Mouse (Mus musculus): Measurements from ENCODE around the gene Slit3. TPM values are rescaled to one million over a fixed set of nuclear protein-coding genes. Genes with fewer than 3 reads are reported as not detected.

Slit3 gene
- polyA plus RNA-seq, 1 experiment from 2014 or later, result 54.1 TPM

GRCm38 (mm10) chr11:35728200-35728599 lies 607.2 kb downstream of the Slit3 start:
- WGBS, result 95% methylated on average over 1 of the region's 1 CpGs
- no peak overlapping the region for H3K27ac ChIP-seq
- H3K4me3 ChIP-seq, result no peak overlapping the region
- peaks cover 3% of the 10 kb centered on the region; the same call in 1 of the 2 replicates for H3K9me3 ChIP-seq
- H3K27me3 ChIP-seq (ENCODE audit: insufficient read depth, poor library complexity, severe bottlenecking), result no peaks in the 10 kb centered on the region; the same call in 1 of the 2 replicates
- no peak for DNase-seq (ENCODE audit: low spot score)
- no peaks in the 10 kb centered on the region for H3K36me3 ChIP-seq
- H3K4me1 ChIP-seq (replicated peaks), result no peaks in the 10 kb centered on the region

DNA sequence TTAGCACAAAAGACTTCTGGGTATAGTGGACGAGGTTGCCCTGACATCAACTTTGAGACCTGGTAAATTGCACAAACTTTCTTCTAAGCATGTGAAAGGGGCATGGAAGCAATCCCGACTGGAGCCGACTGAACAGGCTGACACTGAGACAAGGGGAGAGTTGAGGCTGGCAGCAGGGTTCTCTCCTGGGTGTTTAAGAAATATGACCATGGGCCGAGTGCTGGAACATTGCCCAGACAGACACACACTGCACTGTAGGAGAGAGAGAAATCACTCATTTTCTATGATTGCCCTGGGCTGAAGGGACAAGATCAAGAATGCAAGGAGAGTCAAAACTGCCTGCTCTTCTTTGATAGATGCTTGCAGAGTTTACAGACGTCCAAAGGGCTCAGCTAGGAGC lies 608.2 kb downstream of the Slit3 start:
- no peak for DNase-seq (ENCODE audit: low spot score)
- no peak overlapping the region for H3K27ac ChIP-seq
- H3K4me3 ChIP-seq, result no peak overlapping the region
- peaks cover 6% of the 10 kb centered on the region; the same call in 1 of the 2 replicates for H3K27me3 ChIP-seq (ENCODE audit: insufficient read depth, poor library complexity, severe bottlenecking)
- 63% methylated on average over 5 of the region's 5 CpGs for WGBS
- peaks cover 3% of the 10 kb centered on the region; the same call in 1 of the 2 replicates for H3K9me3 ChIP-seq
- H3K4me1 ChIP-seq (replicated peaks), result no peaks in the 10 kb centered on the region
- H3K36me3 ChIP-seq, result no peaks in the 10 kb centered on the region

- Histone ChIP-seq H3K27ac (no peak overlapping the region), H3K4me1 (replicated peaks) (no peaks in the 10 kb centered on the region), H3K4me3 (no peak overlapping the region), H3K27me3 (ENCODE audit: insufficient read depth, poor library complexity, severe bottlenecking) (peaks cover 8% of the 10 kb centered on the region; the same call in 1 of the 2 replicates), H3K36me3 (no peaks in the 10 kb centered on the region), H3K9me3 (peaks cover 3% of the 10 kb centered on the region; the same call in 1 of the 2 replicates)
- DNase-seq (ENCODE audit: low spot score), result no peak
- 51% methylated on average over 1 of the region's 1 CpGs for WGBS
Observed at GRCm38 (mm10) chr11:35732366-35732765, 611.3 kb downstream of the Slit3 start.

DNA sequence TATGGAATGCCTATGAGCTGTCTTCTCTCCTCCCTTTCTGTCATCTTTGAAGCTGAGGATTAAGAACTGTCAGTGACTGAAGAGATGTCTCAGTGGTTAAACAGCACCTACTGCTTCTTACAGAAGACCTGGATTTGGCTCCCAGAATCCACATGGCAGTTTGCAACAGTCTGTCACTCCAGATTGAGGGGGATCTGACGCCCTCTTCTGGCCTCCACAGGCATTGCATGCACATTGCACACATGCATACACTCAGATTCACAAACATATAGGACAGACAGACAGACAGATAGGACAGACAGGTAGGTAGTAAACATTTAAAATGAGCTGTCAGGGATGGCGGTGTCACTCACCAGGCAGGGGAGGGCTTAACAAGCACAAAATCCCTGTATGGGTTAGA lies 615.8 kb downstream of the Slit3 start:
- no peaks in the 10 kb centered on the region for H3K4me1 ChIP-seq (replicated peaks)
- 71% methylated on average over 2 of the region's 2 CpGs for WGBS
- no peak for DNase-seq (ENCODE audit: low spot score)
- peaks cover 8% of the 10 kb centered on the region; the same call in 1 of the 2 replicates for H3K27me3 ChIP-seq (ENCODE audit: insufficient read depth, poor library complexity, severe bottlenecking)
- peaks cover 3% of the 10 kb centered on the region; the same call in 1 of the 2 replicates for H3K9me3 ChIP-seq
- H3K36me3 ChIP-seq, result no peaks in the 10 kb centered on the region
- no peak overlapping the region for H3K4me3 ChIP-seq
- H3K27ac ChIP-seq, result no peak overlapping the region

DNA sequence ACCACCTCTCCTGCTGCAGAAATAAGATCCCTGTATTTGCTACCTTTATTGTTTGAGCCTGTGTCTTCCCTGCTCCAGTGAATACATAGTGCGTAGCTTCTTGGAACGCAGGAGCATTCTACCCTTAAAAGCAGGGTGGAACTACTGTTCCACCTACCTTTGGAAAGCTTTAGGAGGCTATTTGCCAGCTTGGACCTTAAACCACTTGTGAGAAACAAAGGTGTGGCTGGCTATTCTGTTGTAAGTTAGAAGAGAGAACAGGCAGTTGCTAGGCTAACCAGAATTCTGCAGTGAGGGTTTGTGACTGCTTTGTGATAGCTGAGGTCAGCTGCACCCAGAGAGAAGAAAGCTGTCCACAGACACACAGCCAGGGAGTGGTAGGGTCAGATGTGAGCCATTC lies 616.2 kb downstream of the Slit3 start:
- no peak overlapping the region for H3K4me3 ChIP-seq
- no peaks in the 10 kb centered on the region for H3K36me3 ChIP-seq
- no peaks in the 10 kb centered on the region for H3K4me1 ChIP-seq (replicated peaks)
- H3K9me3 ChIP-seq, result peaks cover 2% of the 10 kb centered on the region; the same call in 1 of the 2 replicates
- no peak for DNase-seq (ENCODE audit: low spot score)
- peaks cover 8% of the 10 kb centered on the region; the same call in 1 of the 2 replicates for H3K27me3 ChIP-seq (ENCODE audit: insufficient read depth, poor library complexity, severe bottlenecking)
- 91% methylated on average over 2 of the region's 2 CpGs for WGBS
- no peak overlapping the region for H3K27ac ChIP-seq

- Histone ChIP-seq H3K9me3 (peaks cover 2% of the 10 kb centered on the region; the same call in 1 of the 2 replicates), H3K4me3 (no peak overlapping the region), H3K36me3 (no peaks in the 10 kb centered on the region), H3K27ac (no peak overlapping the region), H3K27me3 (ENCODE audit: insufficient read depth, poor library complexity, severe bottlenecking) (peaks cover 8% of the 10 kb centered on the region; the same call in 1 of the 2 replicates), H3K4me1 (replicated peaks) (no peaks in the 10 kb centered on the region)
- no peak for DNase-seq (ENCODE audit: low spot score)
- 79% methylated on average over 3 of the region's 3 CpGs for WGBS
Observed at GRCm38 (mm10) chr11:35738102-35738501, 617.1 kb downstream of the Slit3 start.

- Histone ChIP-seq H3K36me3 (no peaks in the 10 kb centered on the region), H3K4me3 (no peak overlapping the region), H3K27ac (no peak overlapping the region), H3K27me3 (ENCODE audit: insufficient read depth, poor library complexity, severe bottlenecking) (no peaks in the 10 kb centered on the region), H3K9me3 (peaks cover 6% of the 10 kb centered on the region; the same call in 1 of the 2 replicates), H3K4me1 (replicated peaks) (no peaks in the 10 kb centered on the region)
- WGBS, result 92% methylated on average over 6 of the region's 6 CpGs
- no peak for DNase-seq (ENCODE audit: low spot score)
Observed at GRCm38 (mm10) chr11:35743586-35743985, 622.6 kb downstream of the Slit3 start.

DNA sequence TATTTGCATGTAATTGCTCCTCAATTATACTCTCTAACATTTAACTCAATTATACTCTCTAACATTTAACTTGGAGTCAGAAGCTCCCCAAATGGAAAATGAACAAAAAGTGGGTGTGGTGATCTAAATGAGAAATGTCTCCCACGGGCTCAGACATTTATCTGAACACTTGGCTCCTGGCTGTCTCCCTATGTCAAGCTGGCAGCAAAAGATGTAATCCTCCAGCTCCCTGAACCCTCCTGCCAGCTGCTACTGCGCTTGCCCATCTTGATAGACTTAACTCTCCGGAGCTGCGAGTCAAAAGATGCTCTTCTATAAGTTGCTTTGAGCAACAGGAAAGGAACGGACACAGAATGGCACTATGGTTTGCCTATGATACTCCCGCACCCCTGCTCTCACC lies 623.5 kb downstream of the Slit3 start:
- H3K36me3 ChIP-seq, result no peaks in the 10 kb centered on the region
- no peak overlapping the region for H3K4me3 ChIP-seq
- H3K4me1 ChIP-seq (replicated peaks), result no peaks in the 10 kb centered on the region
- WGBS, result 92% methylated on average over 6 of the region's 6 CpGs
- H3K9me3 ChIP-seq, result peaks cover 6% of the 10 kb centered on the region; the same call in 1 of the 2 replicates
- H3K27ac ChIP-seq, result no peak overlapping the region
- DNase-seq (ENCODE audit: low spot score), result no peak
- no peaks in the 10 kb centered on the region for H3K27me3 ChIP-seq (ENCODE audit: insufficient read depth, poor library complexity, severe bottlenecking)

GRCm38 (mm10) chr11:35750578-35750977 lies 629.6 kb downstream of the Slit3 start:
- no peaks in the 10 kb centered on the region for H3K4me1 ChIP-seq (replicated peaks)
- 79% methylated on average over 8 of the region's 8 CpGs for WGBS
- no peak for DNase-seq (ENCODE audit: low spot score)
- H3K27ac ChIP-seq, result no peak overlapping the region
- H3K9me3 ChIP-seq, result no peaks in the 10 kb centered on the region
- no peaks in the 10 kb centered on the region for H3K27me3 ChIP-seq (ENCODE audit: insufficient read depth, poor library complexity, severe bottlenecking)
- no peaks in the 10 kb centered on the region for H3K36me3 ChIP-seq
- no peak overlapping the region for H3K4me3 ChIP-seq

GRCm38 (mm10) chr11:35754906-35755418 lies 633.9 kb downstream of the Slit3 start:
- WGBS, result 86% methylated on average over 4 of the region's 4 CpGs
- Histone ChIP-seq H3K27me3 (ENCODE audit: insufficient read depth, poor library complexity, severe bottlenecking) (no peaks in the 10 kb centered on the region), H3K27ac (no peak overlapping the region), H3K4me3 (no peak overlapping the region), H3K4me1 (replicated peaks) (no peaks in the 10 kb centered on the region), H3K9me3 (no peaks in the 10 kb centered on the region), H3K36me3 (no peaks in the 10 kb centered on the region)
- no peak for DNase-seq (ENCODE audit: low spot score)

GRCm38 (mm10) chr11:35755546-35755945 lies 634.5 kb downstream of the Slit3 start:
- Histone ChIP-seq H3K27me3 (ENCODE audit: insufficient read depth, poor library complexity, severe bottlenecking) (no peaks in the 10 kb centered on the region), H3K27ac (no peak overlapping the region), H3K4me1 (replicated peaks) (no peaks in the 10 kb centered on the region), H3K9me3 (no peaks in the 10 kb centered on the region), H3K4me3 (no peak overlapping the region), H3K36me3 (no peaks in the 10 kb centered on the region)
- no peak for DNase-seq (ENCODE audit: low spot score)
- WGBS, result 77% methylated on average over 6 of the region's 6 CpGs

GRCm38 (mm10) chr11:35756411-35757303 lies 635.6 kb downstream of the Slit3 start:
- Histone ChIP-seq H3K36me3 (no peaks in the 10 kb centered on the region), H3K9me3 (no peaks in the 10 kb centered on the region), H3K4me3 (no peak overlapping the region), H3K4me1 (replicated peaks) (no peaks in the 10 kb centered on the region), H3K27ac (no peak overlapping the region), H3K27me3 (ENCODE audit: insufficient read depth, poor library complexity, severe bottlenecking) (no peaks in the 10 kb centered on the region)
- DNase-seq (ENCODE audit: low spot score), result no peak
- WGBS, result 86% methylated on average over 11 of the region's 11 CpGs

Data from hindbrain, embryonic 10.5 days (tissue).